In the genomic region with DNA sequence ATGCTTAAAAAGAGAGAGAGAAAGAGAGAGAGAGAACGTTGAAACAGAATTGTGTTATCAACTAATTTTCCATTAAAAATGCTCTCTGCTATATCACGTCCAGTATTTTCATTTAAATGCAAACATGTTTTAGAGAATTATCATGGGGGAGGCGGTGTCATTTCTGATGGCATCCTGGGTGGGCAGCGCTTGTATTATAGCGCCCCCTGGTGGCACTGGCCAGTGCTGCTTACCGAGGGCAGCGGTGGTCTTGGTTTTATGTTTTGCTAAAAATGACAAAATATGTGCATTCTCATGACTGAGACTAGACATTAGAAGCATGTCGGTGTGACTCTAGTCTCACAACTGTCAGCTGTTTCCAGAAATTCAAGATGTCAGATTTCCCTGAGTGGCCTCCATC, we compare ENCODE assay signal across 8 mouse cellular contexts. TPM values are rescaled to one million over a fixed set of nuclear protein-coding genes. Genes with fewer than 3 reads are reported as not detected.
DNase-seq lines count a peak whose midpoint lies in the region; ATAC-seq and TF ChIP-seq lines count a peak whose summit lies in the region.

No protein-coding gene starts in this region.

- no peak for ATAC-seq in G1E (ENCODE audit: extremely low read depth, insufficient number of reproducible peaks, low FRiP score, poor library complexity, severe bottlenecking)
- ATAC-seq in forebrain, embryonic 15.5 days (replicated peaks) = peak; percentile 56; the same call in 1 of the 2 replicates

- no peak overlapping the region for H3K4me2 ChIP-seq in forebrain, embryonic 15.5 days (replicated peaks)

- WGBS in forebrain, embryonic 15.5 days = 6% methylated on average over 8 of the region's 8 CpGs

- peaks cover 69% of the 10 kb centered on the region for H3K27me3 ChIP-seq in G1E (ENCODE audit: insufficient read depth, low read length)
- no peaks in the 10 kb centered on the region for H3K27me3 ChIP-seq in forebrain, embryonic 15.5 days

- peak; percentile 88 for TF ChIP-seq CTCF in G1E (IDR thresholded peaks at IDR 0.05; ENCODE audit: low read depth, low read length)

- no peak overlapping the region for H3K27ac ChIP-seq in forebrain, embryonic 15.5 days (replicated peaks)

- DNase-seq in left cerebral cortex, adult 18-20 months (ENCODE audit: low spot score in 2 of 2) = peak; percentile 74 to 75
- no peak for DNase-seq in left cerebral cortex, adult 11 months (ENCODE audit: low spot score)
- no peak for DNase-seq in G1E (ENCODE audit: low spot score)
- DNase-seq in c-Kit-positive CD71-positive TER-119-positive erythroid progenitor cells, embryonic 14.5 days (ENCODE audit: low spot score) = peak; percentile 28
- DNase-seq in left cerebral cortex, postnatal 10 days (ENCODE audit: extremely low spot score in 1 of 2, low spot score in 2 of 2) = peak; percentile 64 to 71
- DNase-seq in neural tube, embryonic 10.5 days (ENCODE audit: extremely low spot score, low spot score) = peak; percentile 68
- no peak for DNase-seq in T-cell, adult 2 months (ENCODE audit: low spot score)

- H3K4me1 ChIP-seq in G1E (ENCODE audit: insufficient read depth, low read depth, low read length) = no peaks in the 10 kb centered on the region
- H3K4me1 ChIP-seq in forebrain, embryonic 15.5 days = peaks cover 3% of the 10 kb centered on the region; the same call in 1 of the 2 replicates

- H3K4me3 ChIP-seq in G1E (ENCODE audit: low read depth, low read length) = no peak overlapping the region
- H3K4me3 ChIP-seq in forebrain, embryonic 15.5 days = no peak overlapping the region

- H3K9me3 ChIP-seq in G1E (replicated peaks) = peaks cover 2% of the 10 kb centered on the region; the same call in 1 of the 2 replicates
- no peaks in the 10 kb centered on the region for H3K9me3 ChIP-seq in forebrain, embryonic 15.5 days

- no peak overlapping the region for H3K9ac ChIP-seq in forebrain, embryonic 15.5 days (replicated peaks)

- H3K36me3 ChIP-seq in G1E (replicated peaks) = no peaks in the 10 kb centered on the region
- no peaks in the 10 kb centered on the region for H3K36me3 ChIP-seq in forebrain, embryonic 15.5 days

- intact Hi-C loops in left cerebral cortex, postnatal 10 days (cut with DNase I) = loop anchor here (2.0 to 5.0 kb wide), 2 partner anchors 209 to 344 kb away; no protein-coding TSS in a partner anchor

RNA-seq across cellular contexts. Expression of gene Cttn, which starts 44.9 kb away (rescaled TPM):
- total RNA-seq in left cerebral cortex, adult 18-20 months (2021) = 100 to 1,000 TPM in 1 of 2 experiments, 10 to 100 TPM in 1; 91.7 to 103 TPM
- total RNA-seq in G1E (2014; fragmentation: Nextera tagmentation) (14.3 and 23.8 TPM in 2 replicates), G1E (2017) (31.8 and 34.1 TPM in 2 replicates)
- 107 and 119 TPM in 2 replicates for polyA plus RNA-seq in G1E (2012)
- polyA plus RNA-seq in forebrain, embryonic 15.5 days (2015; fragmentation: Nextera tagmentation; extraction: Ambion mirVana) = 165 and 171 TPM in 2 replicates
- total RNA-seq in left cerebral cortex, postnatal 10 days (2021) = 100 to 1,000 TPM; 122 to 136 TPM

Comparison
In these comparisons a context has a peak if more than half of its experiments do, and no peak if none do; other contexts are left out.
1. DNase-seq: peak in left cerebral cortex, adult 18-20 months (2 of 2), c-Kit-positive CD71-positive TER-119-positive erythroid progenitor cells, embryonic 14.5 days (single experiment), left cerebral cortex, postnatal 10 days (2 of 2) and neural tube, embryonic 10.5 days (single experiment); none in left cerebral cortex, adult 11 months (single experiment), G1E (single experiment) and T-cell, adult 2 months (single experiment).